Mouse (Mus musculus) ES-E14 (cell line): ENCODE data around the gene Med13l.

Source experiments
- CHD2 ChIP-seq: IDR thresholded peaks from 2 replicates; pipeline ENCODE4 v1.6.1; 2014; ENCODE audit warnings: mild to moderate bottlenecking, low read depth, low read length, inconsistent platforms
- MAFK ChIP-seq: IDR thresholded peaks from 2 replicates; pipeline ENCODE4 v1.6.1; 2014; ENCODE audit warnings: mild to moderate bottlenecking, low read depth, low read length, inconsistent platforms; ENCODE audit not compliant: insufficient read depth
- ZC3H11A ChIP-seq: IDR thresholded peaks from 2 replicates; pipeline ENCODE4 v1.6.1; 2012; ENCODE audit warnings: low read depth, mild to moderate bottlenecking, inconsistent platforms, low read length, borderline replicate concordance
- ZNF384 ChIP-seq: IDR thresholded peaks from 2 replicates; pipeline ENCODE4 v1.6.1; 2012; ENCODE audit warnings: low read depth, low read length, inconsistent platforms

GRCm38 (mm10) chr5:118602706-118603105, 42.2 kb downstream of the Med13l start:
- no peak for TF ChIP-seq ZNF384
- TF ChIP-seq CHD2, result no peak
- TF ChIP-seq MAFK, result no peak
- TF ChIP-seq ZC3H11A, result no peak
